Mouse (Mus musculus): ENCODE results near the gene Tiam1. TPM values are rescaled to one million over a fixed set of nuclear protein-coding genes. Genes with fewer than 3 reads are reported as not detected.

The Tiam1 gene
- polyA plus RNA-seq, 1 experiment from 2014 or later, result 12.3 TPM

GRCm38 (mm10) chr16:89845461-89845860, 298.1 kb downstream of the Tiam1 start:
- H3K27ac ChIP-seq, result no peak overlapping the region

DNA sequence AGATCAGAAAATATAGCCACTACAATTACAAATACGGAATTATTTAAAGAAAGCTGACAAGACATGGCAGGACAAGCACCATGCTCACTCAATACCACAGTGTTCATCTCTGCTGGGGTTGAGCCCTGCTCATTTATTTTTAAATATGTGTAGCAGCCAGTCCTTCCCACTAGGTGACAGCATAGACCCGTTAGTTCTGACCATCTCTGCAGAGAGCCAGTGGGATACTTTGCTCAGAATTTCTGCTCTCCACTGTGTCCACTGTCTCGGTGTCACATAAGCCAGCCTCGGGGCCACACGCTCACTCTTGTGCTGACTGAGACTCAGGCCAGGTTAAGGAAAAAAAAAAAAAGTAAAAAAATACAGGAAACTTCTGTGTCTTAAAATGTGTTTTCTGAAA, 299.0 kb downstream of the Tiam1 start:
- no peak overlapping the region for H3K27ac ChIP-seq
- H3K36me3 ChIP-seq, result no peaks in the 10 kb centered on the region; the same call in 1 of the 2 replicates
- no peaks in the 10 kb centered on the region for H3K9me3 ChIP-seq
- H3K4me3 ChIP-seq (replicated peaks), result no peak overlapping the region
- H3K4me1 ChIP-seq (replicated peaks), result no peaks in the 10 kb centered on the region
- H3K9ac ChIP-seq, result no peak overlapping the region
- no peak overlapping the region for H3K4me2 ChIP-seq (replicated peaks)
- no peaks in the 10 kb centered on the region for H3K27me3 ChIP-seq (replicated peaks)
- ATAC-seq, result peak; percentile 57
- 45% methylated on average over 5 of the region's 5 CpGs for WGBS

More at GRCm38 (mm10) chr16:89845461-89845860, 298.1 kb downstream of the Tiam1 start:
- no peaks in the 10 kb centered on the region; the same call in 1 of the 2 replicates for H3K36me3 ChIP-seq
- H3K27me3 ChIP-seq (replicated peaks), result no peaks in the 10 kb centered on the region
- WGBS, result 82% methylated on average over 8 of the region's 8 CpGs
- H3K9ac ChIP-seq, result no peak overlapping the region
- ATAC-seq, result no peak
- no peaks in the 10 kb centered on the region for H3K4me1 ChIP-seq (replicated peaks)
- H3K4me2 ChIP-seq (replicated peaks), result no peak overlapping the region
- no peaks in the 10 kb centered on the region for H3K9me3 ChIP-seq
- no peak overlapping the region for H3K4me3 ChIP-seq (replicated peaks)

DNA sequence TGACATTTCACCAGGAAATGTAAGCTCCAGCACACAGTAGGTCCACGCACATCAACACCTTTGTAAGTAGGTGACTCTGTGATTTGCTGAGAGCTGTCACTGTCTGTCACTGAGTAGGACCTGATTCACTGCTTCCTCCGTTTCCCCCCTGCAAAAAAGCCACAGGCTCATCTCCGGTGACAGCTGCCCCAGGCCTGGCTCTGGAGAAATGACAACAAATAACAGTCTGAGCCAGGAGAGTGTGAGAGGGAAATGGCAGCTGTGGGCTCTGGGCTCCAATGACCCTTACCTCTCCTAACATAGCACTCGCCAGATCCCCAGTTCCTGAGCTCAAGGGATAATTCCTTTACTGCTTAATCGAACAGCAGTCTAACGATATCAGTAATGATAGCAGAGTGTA, 301.7 kb downstream of the Tiam1 start:
- no peak overlapping the region for H3K27ac ChIP-seq
- no peak overlapping the region for H3K4me2 ChIP-seq (replicated peaks)
- no peaks in the 10 kb centered on the region for H3K27me3 ChIP-seq (replicated peaks)
- no peak overlapping the region for H3K4me3 ChIP-seq (replicated peaks)
- no peaks in the 10 kb centered on the region for H3K9me3 ChIP-seq
- 64% methylated on average over 6 of the region's 6 CpGs for WGBS
- no peaks in the 10 kb centered on the region for H3K36me3 ChIP-seq
- no peak overlapping the region for H3K9ac ChIP-seq
- H3K4me1 ChIP-seq (replicated peaks), result no peaks in the 10 kb centered on the region
- ATAC-seq, result no peak

DNA sequence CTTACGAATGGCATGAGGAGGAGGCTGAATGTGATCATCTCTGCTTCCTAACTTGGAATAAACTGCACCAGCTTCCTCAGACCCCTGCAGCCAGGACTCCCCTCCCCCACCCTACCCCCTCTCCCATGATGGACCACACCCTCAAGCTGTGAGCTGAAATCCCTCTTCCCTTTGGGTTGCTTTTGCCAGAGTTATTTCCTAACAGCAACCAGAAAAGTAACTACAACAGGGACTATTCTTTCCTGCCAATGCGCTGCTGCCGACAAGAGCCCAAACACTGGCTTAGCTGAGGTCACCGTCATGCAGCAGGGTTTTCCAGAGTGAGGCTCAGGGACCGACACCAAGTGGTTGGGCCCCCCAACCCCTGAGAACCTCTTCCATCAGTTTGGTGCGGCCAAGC, 303.2 kb downstream of the Tiam1 start:
- no peak overlapping the region for H3K4me3 ChIP-seq (replicated peaks)
- no peak overlapping the region for H3K27ac ChIP-seq
- 92% methylated on average over 6 of the region's 6 CpGs for WGBS
- H3K9me3 ChIP-seq, result no peaks in the 10 kb centered on the region
- no peak for ATAC-seq
- H3K4me1 ChIP-seq (replicated peaks), result no peaks in the 10 kb centered on the region
- H3K4me2 ChIP-seq (replicated peaks), result no peak overlapping the region
- no peaks in the 10 kb centered on the region for H3K27me3 ChIP-seq (replicated peaks)
- H3K9ac ChIP-seq, result no peak overlapping the region
- no peaks in the 10 kb centered on the region for H3K36me3 ChIP-seq

DNA sequence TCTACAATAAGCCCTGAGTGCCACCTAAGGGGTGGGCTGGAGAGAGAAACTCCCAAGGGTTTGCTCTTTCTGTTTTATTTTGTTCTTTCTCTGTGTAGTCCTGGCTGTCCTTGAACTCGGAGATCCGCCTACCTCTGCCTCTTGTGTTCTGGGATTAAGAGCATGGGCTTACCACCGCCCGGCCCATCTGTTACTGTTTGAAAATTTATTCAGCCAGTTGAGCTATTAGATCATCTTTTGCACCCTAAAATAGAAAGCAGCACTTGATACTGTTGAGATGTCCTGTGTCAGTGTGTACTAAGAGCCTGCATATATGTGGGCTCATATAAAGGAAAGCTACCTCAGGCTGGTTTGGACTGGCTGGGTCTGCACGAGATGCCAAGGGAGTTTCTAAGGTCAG, 303.7 kb downstream of the Tiam1 start:
- no peak overlapping the region for H3K4me2 ChIP-seq (replicated peaks)
- no peak overlapping the region for H3K27ac ChIP-seq
- no peak overlapping the region for H3K4me3 ChIP-seq (replicated peaks)
- H3K9ac ChIP-seq, result no peak overlapping the region
- H3K27me3 ChIP-seq (replicated peaks), result no peaks in the 10 kb centered on the region
- no peaks in the 10 kb centered on the region for H3K4me1 ChIP-seq (replicated peaks)
- no peaks in the 10 kb centered on the region for H3K36me3 ChIP-seq
- WGBS, result 79% methylated on average over 5 of the region's 5 CpGs
- ATAC-seq, result no peak
- H3K9me3 ChIP-seq, result no peaks in the 10 kb centered on the region

- ATAC-seq, result no peak
- H3K27ac ChIP-seq, result no peak overlapping the region; the same call in 1 of the 2 replicates
- no peaks in the 10 kb centered on the region for H3K27me3 ChIP-seq (replicated peaks)
- H3K4me2 ChIP-seq (replicated peaks), result no peak overlapping the region
- H3K9ac ChIP-seq, result no peak overlapping the region
- no peaks in the 10 kb centered on the region for H3K9me3 ChIP-seq
- no peaks in the 10 kb centered on the region for H3K4me1 ChIP-seq (replicated peaks)
- no peak overlapping the region for H3K4me3 ChIP-seq (replicated peaks)
- 64% methylated on average over 9 of the region's 9 CpGs for WGBS
- no peaks in the 10 kb centered on the region for H3K36me3 ChIP-seq
Measured at GRCm38 (mm10) chr16:89837096-89837495, 306.5 kb downstream of the Tiam1 start.

DNA sequence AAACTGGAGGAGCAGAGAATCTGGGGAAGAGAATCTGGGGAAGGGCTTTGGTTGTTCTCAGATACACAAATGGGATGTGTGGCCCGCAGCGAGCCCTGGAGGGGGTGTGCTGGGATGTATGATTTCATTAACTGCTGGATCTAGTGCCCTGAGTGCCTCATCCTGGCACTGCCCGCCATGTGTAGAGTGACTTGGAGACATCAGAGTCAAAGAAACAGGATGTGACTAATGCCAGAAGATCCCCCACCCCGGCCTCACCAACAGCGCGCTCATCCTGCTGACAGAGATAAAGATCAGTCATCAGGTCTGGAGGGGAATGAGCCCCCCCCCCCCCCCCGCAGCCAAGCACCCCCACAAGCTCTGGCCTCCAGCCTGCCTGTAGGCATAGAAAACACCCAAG, 308.0 kb downstream of the Tiam1 start:
- no peaks in the 10 kb centered on the region for H3K27me3 ChIP-seq (replicated peaks)
- H3K27ac ChIP-seq, result no peak overlapping the region
- no peaks in the 10 kb centered on the region for H3K36me3 ChIP-seq
- WGBS, result 65% methylated on average over 7 of the region's 7 CpGs
- H3K4me1 ChIP-seq (replicated peaks), result no peaks in the 10 kb centered on the region
- H3K9ac ChIP-seq, result no peak overlapping the region
- no peak overlapping the region for H3K4me2 ChIP-seq (replicated peaks)
- H3K9me3 ChIP-seq, result no peaks in the 10 kb centered on the region
- no peak for ATAC-seq
- no peak overlapping the region for H3K4me3 ChIP-seq (replicated peaks)

- WGBS, result 85% methylated on average over 11 of the region's 11 CpGs
Measured at GRCm38 (mm10) chr16:89833011-89833410, 310.6 kb downstream of the Tiam1 start.

GRCm38 (mm10) chr16:89831172-89831571, 312.4 kb downstream of the Tiam1 start:
- Histone ChIP-seq H3K36me3 (no peaks in the 10 kb centered on the region), H3K27me3 (replicated peaks) (no peaks in the 10 kb centered on the region), H3K4me3 (replicated peaks) (no peak overlapping the region), H3K9ac (no peak overlapping the region), H3K4me1 (replicated peaks) (peaks cover 8% of the 10 kb centered on the region; the same call in 1 of the 2 replicates), H3K4me2 (replicated peaks) (no peak overlapping the region), H3K9me3 (no peaks in the 10 kb centered on the region), H3K27ac (no peak overlapping the region)
- no peak for ATAC-seq
- 40% methylated on average over 10 of the region's 10 CpGs for WGBS

More at GRCm38 (mm10) chr16:89833011-89833410, 310.6 kb downstream of the Tiam1 start:
- no peaks in the 10 kb centered on the region for H3K36me3 ChIP-seq
- no peak overlapping the region for H3K9ac ChIP-seq
- H3K27ac ChIP-seq, result no peak overlapping the region
- peaks cover under 1% of the 10 kb centered on the region; the same call in 1 of the 2 replicates for H3K4me1 ChIP-seq (replicated peaks)
- no peaks in the 10 kb centered on the region for H3K27me3 ChIP-seq (replicated peaks)
- H3K9me3 ChIP-seq, result no peaks in the 10 kb centered on the region
- no peak overlapping the region for H3K4me2 ChIP-seq (replicated peaks)
- no peak overlapping the region for H3K4me3 ChIP-seq (replicated peaks)
- no peak for ATAC-seq

GRCm38 (mm10) chr16:89830221-89830648, 313.3 kb downstream of the Tiam1 start:
- H3K9ac ChIP-seq, result no peak overlapping the region
- H3K27ac ChIP-seq, result no peak overlapping the region
- 75% methylated on average over 15 of the region's 15 CpGs for WGBS
- H3K4me2 ChIP-seq (replicated peaks), result no peak overlapping the region
- no peaks in the 10 kb centered on the region for H3K27me3 ChIP-seq (replicated peaks)
- peaks cover 8% of the 10 kb centered on the region; the same call in 1 of the 2 replicates for H3K4me1 ChIP-seq (replicated peaks)
- ATAC-seq, result 0 out of 2 replicates have a peak, but pooled peaks have one; percentile 40
- no peaks in the 10 kb centered on the region for H3K36me3 ChIP-seq
- H3K4me3 ChIP-seq (replicated peaks), result no peak overlapping the region
- H3K9me3 ChIP-seq, result no peaks in the 10 kb centered on the region

GRCm38 (mm10) chr16:89827496-89828125, 316.0 kb downstream of the Tiam1 start:
- H3K9me3 ChIP-seq, result no peaks in the 10 kb centered on the region
- peaks cover 8% of the 10 kb centered on the region; the same call in 1 of the 2 replicates for H3K4me1 ChIP-seq (replicated peaks)
- no peak overlapping the region for H3K4me3 ChIP-seq (replicated peaks)
- H3K27ac ChIP-seq, result no peak overlapping the region
- H3K27me3 ChIP-seq (replicated peaks), result no peaks in the 10 kb centered on the region
- ATAC-seq, result 0 out of 2 replicates have a peak, but pooled peaks have one; percentile 44
- H3K4me2 ChIP-seq (replicated peaks), result no peak overlapping the region
- no peaks in the 10 kb centered on the region for H3K36me3 ChIP-seq
- no peak overlapping the region for H3K9ac ChIP-seq
- 59% methylated on average over 17 of the region's 17 CpGs for WGBS

DNA sequence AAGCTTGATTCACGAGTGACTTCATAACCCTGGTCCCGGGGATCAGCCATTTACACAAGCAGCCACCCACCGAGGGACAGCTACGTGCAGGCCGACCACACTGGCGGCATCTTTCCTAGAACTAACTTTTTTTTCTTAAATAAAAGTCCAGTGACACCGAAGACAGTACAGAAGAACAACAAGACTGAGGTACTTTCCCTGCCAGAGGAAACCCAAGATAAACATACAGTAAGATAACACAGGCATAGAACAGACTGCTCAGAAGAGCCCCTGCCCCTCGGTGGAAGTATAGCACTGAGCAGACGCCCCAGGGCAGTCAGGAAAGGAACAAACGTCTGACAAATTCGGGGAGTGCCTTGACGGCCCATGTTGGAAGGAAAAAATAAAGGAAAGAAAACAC, 317.7 kb downstream of the Tiam1 start:
- no peak overlapping the region for H3K4me2 ChIP-seq (replicated peaks)
- no peak overlapping the region for H3K27ac ChIP-seq
- ATAC-seq, result 0 out of 2 replicates have a peak, but pooled peaks have one; percentile 3
- H3K27me3 ChIP-seq (replicated peaks), result no peaks in the 10 kb centered on the region
- H3K4me1 ChIP-seq (replicated peaks), result peaks cover 8% of the 10 kb centered on the region; the same call in 1 of the 2 replicates
- no peak overlapping the region for H3K4me3 ChIP-seq (replicated peaks)
- H3K36me3 ChIP-seq, result no peaks in the 10 kb centered on the region
- WGBS, result 31% methylated on average over 12 of the region's 12 CpGs
- H3K9me3 ChIP-seq, result no peaks in the 10 kb centered on the region
- H3K9ac ChIP-seq, result no peak overlapping the region

DNA sequence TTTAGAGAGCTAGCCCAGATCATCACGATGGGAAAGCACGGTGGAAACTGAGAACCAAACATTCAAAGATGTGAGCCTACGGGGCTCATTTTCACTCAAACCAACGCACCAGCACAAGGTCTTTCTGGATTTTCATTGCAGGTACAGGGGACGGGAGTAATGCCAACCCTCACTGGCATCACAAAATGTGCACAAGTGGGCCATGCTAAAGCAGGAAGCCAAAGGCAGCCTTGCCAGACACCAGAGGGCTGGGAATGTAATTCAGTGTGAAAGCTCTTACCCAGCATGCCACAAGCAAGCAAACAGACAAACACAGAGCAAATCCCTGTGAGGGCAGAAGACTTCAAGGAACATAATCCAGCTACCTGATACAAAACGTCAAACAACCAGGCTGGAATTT, 320.7 kb downstream of the Tiam1 start:
- no peak overlapping the region for H3K9ac ChIP-seq
- no peak overlapping the region for H3K4me2 ChIP-seq (replicated peaks)
- H3K4me1 ChIP-seq (replicated peaks), result peaks cover 11% of the 10 kb centered on the region; the same call in 1 of the 2 replicates
- WGBS, result 86% methylated on average over 6 of the region's 6 CpGs
- H3K27ac ChIP-seq, result no peak overlapping the region
- no peak for ATAC-seq
- H3K36me3 ChIP-seq, result no peaks in the 10 kb centered on the region
- H3K9me3 ChIP-seq, result no peaks in the 10 kb centered on the region
- H3K27me3 ChIP-seq (replicated peaks), result no peaks in the 10 kb centered on the region
- H3K4me3 ChIP-seq (replicated peaks), result no peak overlapping the region
